Mouse (Mus musculus): ENCODE measurements around the gene St8sia1.
A peak's percentile ranks its signal among the peaks of the same experiment; 100 is the strongest.

St8sia1 gene

GRCm38 (mm10) chr6:142825449-142825848 lies 138.8 kb downstream of the St8sia1 start:
- peak in 1 of 2 experiments; percentile 15 for DNase-seq (ENCODE audit: low spot score in 2 of 2)

- peak; percentile 7 to 10 for DNase-seq (ENCODE audit: low spot score in 2 of 2)
Observed at GRCm38 (mm10) chr6:142823008-142823787, 141.1 kb downstream of the St8sia1 start.

GRCm38 (mm10) chr6:142818306-142818705 lies 145.9 kb downstream of the St8sia1 start:
- peak in 1 of 2 experiments; percentile 11 for DNase-seq (ENCODE audit: low spot score in 2 of 2)

- peak in 1 of 2 experiments; percentile 15 for DNase-seq (ENCODE audit: low spot score in 2 of 2)
Observed at GRCm38 (mm10) chr6:142815513-142815912, 148.7 kb downstream of the St8sia1 start.

GRCm38 (mm10) chr6:142814495-142814921 lies 149.7 kb downstream of the St8sia1 start:
- DNase-seq (ENCODE audit: low spot score in 2 of 2): peak; percentile 84 to 92

DNA sequence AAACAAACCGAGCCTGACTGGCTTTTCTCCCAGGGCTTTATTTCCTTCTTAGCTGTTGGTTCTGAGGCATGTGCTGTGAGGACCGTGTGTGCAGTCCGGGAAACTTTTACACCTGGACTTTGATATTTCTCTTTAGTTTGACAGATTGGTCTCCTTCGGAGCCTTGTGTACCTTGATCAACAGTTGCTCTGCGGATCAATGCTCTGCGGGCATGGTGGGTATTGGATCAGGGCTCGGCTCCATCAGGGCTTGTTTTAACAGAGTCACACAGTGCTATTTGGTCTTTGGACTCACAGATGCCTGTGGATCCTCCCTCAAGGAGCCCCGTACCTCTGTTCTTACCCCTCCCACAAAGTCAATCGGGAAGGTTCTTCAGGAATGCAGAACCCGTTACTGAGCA lies 150.2 kb downstream of the St8sia1 start:
- peak in 1 of 2 experiments; percentile 18 for DNase-seq (ENCODE audit: low spot score in 2 of 2)

DNA sequence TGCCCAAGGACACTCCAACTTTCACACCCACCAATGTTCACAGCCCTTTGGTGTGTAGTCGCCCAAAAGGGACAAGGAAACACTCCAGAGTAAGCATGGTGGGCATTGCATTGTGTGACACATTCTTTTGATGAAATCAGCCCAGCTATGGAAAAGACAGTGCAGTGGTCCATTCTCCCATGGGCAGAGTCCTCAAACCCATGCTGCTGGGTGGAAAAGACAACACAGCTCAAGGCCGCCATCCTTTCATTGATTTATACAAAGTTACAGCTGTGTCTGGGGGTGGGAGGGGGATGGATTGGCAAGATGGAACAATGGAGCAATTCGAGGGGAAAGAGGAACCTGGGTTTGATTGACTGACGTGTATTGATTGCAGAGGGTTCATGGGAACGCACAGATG lies 151.3 kb downstream of the St8sia1 start:
- DNase-seq (ENCODE audit: low spot score in 2 of 2): peak in 1 of 2 experiments; percentile 13

DNA sequence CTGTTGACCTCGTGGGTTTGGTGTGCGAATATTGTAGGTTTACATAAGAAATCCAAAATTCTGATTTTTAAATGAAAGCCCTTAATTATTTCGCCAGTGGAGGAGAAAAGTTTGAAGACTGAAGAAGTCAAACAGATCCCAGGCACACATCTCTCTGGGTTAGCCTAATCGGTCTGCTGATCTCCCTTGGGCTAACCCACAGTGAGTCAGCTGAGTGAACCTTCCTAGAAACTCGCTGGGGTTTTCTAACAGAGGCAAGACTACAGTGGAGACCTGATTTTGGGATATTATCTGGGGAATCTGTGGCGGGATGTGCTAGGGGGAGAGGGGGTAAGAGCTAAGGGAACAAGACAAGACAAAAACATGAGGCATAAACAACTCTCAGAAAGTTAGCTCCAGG lies 154.0 kb downstream of the St8sia1 start:
- DNase-seq (ENCODE audit: low spot score in 2 of 2): no peak

DNA sequence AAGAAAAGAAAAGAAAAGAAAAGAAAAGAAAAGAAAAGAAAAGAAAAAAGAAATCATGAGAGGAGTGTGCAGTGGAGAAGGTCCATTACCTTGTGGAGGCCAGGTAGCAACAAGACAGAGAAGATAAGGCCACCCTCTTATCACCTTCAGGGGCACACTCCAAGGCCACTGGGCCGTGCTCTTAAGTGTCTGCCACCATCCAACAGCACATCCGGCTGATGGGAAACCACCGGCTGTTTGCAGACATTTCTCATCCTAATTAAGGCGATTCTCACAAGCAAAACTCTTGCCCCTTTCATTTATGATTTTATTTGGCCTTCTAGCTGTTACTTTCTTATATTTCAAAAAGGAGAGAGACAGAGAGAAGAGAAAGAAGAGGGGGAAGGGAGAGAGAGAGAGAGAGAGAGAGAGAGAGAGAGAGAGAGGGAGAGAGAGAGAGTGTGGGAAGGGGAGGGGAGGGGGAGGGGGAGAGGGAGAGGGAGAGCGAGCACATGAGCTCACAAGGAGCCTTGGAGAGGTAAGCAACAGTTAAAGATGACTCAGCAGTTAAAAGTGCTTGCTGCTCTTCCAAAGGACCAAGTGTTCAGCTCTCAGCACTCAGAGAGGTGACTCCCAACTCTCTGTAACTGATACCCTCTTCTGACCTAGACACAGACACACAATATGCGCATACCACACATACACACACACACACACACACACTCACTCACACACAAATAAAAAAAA lies 154.7 kb downstream of the St8sia1 start:
- no peak for DNase-seq (ENCODE audit: low spot score in 2 of 2)

DNA sequence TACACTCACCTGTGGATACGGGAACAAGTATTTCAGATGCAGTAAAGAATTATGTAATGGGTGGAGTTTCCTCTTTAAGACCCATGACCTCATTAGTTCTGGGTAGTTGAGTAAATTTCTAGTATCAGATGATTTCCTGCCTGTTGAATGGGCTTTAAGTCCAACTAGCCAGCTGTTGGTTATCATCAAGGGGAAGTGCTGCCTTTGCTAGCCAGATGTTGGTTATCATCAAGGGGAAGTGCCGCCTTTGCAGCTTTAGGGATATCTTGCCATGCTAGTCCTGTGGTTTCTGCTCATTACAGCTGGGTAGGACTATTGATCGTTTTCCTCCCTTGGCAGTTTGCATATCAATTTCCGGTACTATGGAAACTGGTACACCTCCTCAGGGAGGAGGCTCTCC lies 157.9 kb downstream of the St8sia1 start:
- DNase-seq (ENCODE audit: low spot score in 2 of 2): no peak

- no peak for DNase-seq (ENCODE audit: low spot score in 2 of 2)
Observed at GRCm38 (mm10) chr6:142804402-142804801, 159.8 kb downstream of the St8sia1 start, which contains the start of gene Sult6b2. Sult6b2 (minus strand) TSS chr6:142804502.

GRCm38 (mm10) chr6:142802617-142803525 lies 161.4 kb downstream of the St8sia1 start:
- DNase-seq (ENCODE audit: low spot score in 2 of 2): peak in 1 of 2 experiments; percentile 9

DNA sequence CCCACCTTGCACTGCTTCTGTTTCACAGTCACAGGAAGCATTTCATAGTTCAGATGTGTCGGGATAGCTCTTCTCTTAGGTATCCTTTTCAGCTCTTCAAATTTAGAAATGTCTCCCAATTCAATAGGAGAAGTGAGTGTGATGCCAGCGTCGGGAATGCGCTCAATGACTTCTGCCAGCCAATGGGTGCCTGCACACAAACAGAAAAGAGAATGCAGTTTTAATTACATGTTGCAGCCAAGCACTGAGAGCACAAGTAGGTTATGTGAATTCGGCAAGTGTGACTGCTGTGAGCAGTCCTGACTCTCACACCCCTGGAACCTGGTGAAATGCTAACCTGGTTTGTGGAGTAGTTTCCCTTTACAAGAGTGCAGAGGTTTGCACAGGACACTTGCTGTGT lies 162.6 kb downstream of the St8sia1 start:
- DNase-seq (ENCODE audit: low spot score in 2 of 2): peak in 1 of 2 experiments; percentile 19

DNA sequence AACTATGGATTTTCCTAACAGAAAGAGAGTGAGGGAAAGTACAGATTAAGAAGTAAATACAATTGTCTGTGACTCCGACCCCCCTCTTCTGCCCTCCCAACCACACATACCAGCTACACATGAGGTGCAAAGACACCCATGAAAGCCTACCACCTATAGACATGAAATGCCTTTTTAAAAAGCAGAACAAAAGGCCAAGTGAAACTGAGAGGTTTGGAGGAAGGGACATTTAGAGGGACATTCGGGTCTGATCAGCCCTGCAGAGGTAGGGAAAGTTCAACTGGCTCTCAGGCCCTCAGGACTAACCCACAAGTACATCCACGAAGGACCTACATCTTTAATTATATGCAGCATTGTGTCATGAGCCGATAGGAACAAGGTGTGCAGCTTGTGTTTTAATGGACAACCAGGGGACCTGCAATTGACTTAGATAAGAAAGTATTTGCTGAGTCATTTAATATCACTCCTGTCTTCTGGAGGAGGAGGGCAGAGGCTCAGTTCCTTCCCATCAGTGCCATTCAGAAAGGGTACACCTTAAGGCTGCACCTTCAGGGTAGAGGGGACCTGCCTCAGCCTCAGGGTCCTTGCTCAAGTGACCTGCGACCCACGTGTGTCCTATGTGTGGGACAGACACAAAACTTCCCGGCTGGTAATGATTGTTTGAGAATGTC lies 164.4 kb downstream of the St8sia1 start:
- peak in 1 of 2 experiments; percentile 11 for DNase-seq (ENCODE audit: low spot score in 2 of 2)

DNA sequence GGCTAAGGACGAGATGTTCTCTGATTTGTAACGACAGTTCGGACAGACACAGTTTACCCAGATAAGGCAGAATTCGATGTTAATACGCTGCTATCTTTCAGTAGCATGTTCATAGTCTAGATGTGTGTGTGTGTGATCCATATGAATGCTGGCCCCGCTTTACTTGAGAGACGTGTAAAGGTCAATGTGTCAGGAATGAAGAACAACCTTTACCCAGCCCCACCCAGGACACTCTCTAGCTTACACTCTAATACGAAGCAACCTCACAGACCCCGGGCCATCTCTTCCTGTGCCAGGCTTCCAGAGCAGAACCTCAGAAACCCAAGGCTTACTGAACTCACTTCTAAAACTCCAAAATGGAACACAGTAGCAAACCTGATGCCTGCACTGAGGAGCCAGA lies 165.4 kb downstream of the St8sia1 start:
- DNase-seq (ENCODE audit: low spot score in 2 of 2): no peak

DNA sequence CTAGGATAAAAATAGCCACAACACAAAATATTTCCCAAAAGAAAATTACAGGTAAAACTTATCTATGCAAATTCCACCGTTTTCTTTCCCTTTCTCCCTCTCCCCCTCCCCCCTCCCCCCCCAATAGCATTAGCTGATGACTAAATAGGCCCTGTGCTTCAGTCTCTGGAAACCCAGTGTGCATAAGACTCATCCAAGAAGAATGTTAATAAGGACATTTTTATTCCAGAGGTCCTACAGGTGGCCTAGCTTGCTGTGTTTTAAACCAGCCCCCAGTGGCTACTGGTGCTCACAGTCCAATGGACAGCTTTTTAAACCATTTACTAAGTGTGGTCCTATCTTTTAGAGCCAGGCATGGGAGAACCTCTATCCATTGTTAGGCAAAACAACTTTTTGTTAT lies 166.3 kb downstream of the St8sia1 start:
- DNase-seq (ENCODE audit: low spot score in 2 of 2): no peak

DNA sequence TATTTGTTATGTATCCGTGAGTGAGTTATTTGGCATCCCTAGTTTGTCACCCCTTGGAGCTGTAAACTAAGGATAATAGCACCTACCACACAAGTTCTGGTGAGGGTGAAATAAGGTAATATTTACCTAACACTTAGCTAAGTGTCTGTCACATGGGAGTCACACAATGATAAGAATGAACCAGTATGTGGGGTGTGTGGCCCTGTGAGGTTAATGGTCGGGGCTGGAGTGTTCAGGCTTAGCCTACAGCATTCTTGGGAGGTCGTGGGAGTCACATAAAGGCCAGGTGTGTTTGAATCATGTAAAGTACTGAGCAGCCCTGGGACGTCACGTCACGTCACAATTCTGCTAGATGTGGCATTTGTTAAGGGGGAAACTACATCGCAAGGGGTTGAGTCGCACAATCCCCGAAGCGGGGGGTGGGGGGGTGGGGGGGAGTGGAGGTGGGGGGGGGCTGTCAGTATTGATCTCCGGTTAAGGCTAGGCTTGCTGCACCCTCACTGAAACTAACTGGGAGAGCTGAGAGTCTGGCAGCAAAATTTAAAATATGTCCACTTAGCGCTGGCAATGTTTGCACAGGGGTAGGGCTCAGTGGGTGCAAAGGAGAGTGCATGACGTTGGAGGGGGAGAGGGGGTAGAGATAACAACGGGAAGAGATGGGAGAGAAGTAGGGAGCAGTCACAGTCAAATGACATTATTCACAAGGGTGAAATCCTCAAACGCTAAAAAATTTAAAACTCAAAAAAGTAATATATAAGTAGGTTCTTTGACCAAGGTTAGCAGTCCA lies 168.4 kb downstream of the St8sia1 start:
- no peak for DNase-seq (ENCODE audit: low spot score in 2 of 2)

DNA sequence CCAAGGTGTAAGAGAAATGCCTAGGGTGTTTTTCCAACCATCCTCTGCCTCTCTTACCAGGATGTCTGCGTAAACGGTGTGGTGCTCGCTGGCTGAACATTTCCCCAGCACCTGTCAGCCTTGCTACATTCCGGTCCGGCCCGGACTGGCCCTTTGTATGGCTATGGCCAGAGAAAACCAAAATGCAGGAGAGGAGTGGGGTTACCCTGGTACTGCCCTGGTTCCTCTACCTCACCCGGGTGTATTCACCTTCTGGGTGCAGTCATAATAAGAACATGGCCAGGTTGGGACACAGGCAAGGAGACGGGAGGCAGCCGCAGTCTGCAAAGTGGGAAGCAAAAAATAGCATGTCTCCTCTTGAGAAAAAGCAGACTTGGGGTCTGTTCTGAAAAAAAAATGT lies 169.2 kb downstream of the St8sia1 start:
- no peak for DNase-seq (ENCODE audit: low spot score in 2 of 2)

GRCm38 (mm10) chr6:142793468-142793867 lies 170.8 kb downstream of the St8sia1 start:
- DNase-seq (ENCODE audit: low spot score in 2 of 2): peak; percentile 43 to 56

GRCm38 (mm10) chr6:142792241-142792968 lies 171.8 kb downstream of the St8sia1 start:
- no peak for DNase-seq (ENCODE audit: low spot score in 2 of 2)
